Mouse (Mus musculus) C2C12 (cell line): ENCODE data around the gene Btbd2.

Experiments
- CEBPB ChIP-seq: IDR thresholded peaks from one replicate; pipeline ENCODE4 v1.6.1; 2011; ENCODE audit warnings: low read depth, mild to moderate bottlenecking, control low read depth, moderate library complexity
- CTCF ChIP-seq: IDR thresholded peaks from one replicate; pipeline ENCODE4 v1.5.1; 2011; ENCODE audit not compliant: control insufficient read depth, insufficient read depth, insufficient read length

- TF ChIP-seq CTCF: no peak
- TF ChIP-seq CEBPB: no peak
Measured at GRCm38 (mm10) chr10:80671251-80671650, 14.4 kb upstream of the Btbd2 start.
